8 mouse cellular contexts compared by ENCODE assay signal in the genomic region with DNA sequence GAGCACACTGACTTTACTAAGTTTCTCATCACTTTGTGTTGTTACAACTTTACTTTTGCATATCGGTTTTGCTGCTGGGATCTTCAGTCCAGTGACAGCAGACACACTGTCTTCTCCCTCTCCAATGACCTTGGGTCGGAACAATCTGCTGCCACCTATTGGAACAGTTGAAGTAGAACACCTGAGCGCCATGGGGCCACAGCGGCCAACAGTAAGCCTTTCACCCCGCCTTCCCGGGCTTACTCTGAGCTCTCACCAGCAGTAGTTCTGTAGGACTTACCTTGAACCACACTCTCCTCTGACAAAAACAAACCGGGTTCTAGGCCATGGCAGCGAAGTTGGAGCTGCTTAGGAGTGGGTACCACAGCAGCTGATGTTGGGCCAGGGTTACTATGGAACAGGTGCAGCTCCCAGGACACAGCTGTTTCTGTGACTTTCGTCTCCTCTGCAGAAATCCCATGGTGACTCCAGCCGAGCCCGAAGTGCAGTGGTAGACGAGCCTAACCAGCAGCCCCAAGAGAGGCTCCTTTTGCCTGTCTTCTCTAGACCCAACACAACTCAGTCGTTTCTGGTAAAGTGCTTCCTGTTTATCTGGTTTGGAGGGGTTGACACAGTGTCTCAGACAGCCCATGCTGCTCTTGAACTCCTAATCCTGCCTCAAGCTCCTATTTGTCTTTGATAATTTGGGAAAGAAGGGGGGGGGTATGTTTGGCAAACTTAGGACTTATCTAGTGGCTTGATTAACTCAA. TPM values are rescaled to one million over a fixed set of nuclear protein-coding genes. Genes with fewer than 3 reads are reported as not detected.
DNase-seq lines count a peak whose midpoint lies in the region; ATAC-seq and TF ChIP-seq lines count a peak whose summit lies in the region.

No protein-coding gene starts in this region.

- H3K36me3 ChIP-seq in kidney, embryonic 14.5 days (ENCODE audit: control insufficient read depth, insufficient read depth, low read length), result peaks cover 35% of the 10 kb centered on the region
- H3K36me3 ChIP-seq in forebrain, postnatal 0 days (ENCODE audit: insufficient read depth), result peaks cover 54% of the 10 kb centered on the region
- peaks cover 20% of the 10 kb centered on the region; the same call in 1 of the 2 replicates for H3K36me3 ChIP-seq in lung, postnatal 0 days (ENCODE audit: insufficient read depth, low read length)

- ATAC-seq in kidney, embryonic 14.5 days (ENCODE audit: low FRiP score, low TSS enrichment), result no peak; the same call in 1 of the 2 replicates
- peak; percentile 54; the same call in 1 of the 2 replicates for ATAC-seq in forebrain, postnatal 0 days
- peak; percentile 70 for ATAC-seq in lung, postnatal 0 days

- no peaks in the 10 kb centered on the region for H3K4me1 ChIP-seq in kidney, embryonic 14.5 days (ENCODE audit: control insufficient read depth, insufficient read depth, low read length)
- H3K4me1 ChIP-seq in forebrain, postnatal 0 days (ENCODE audit: insufficient read depth), result no peaks in the 10 kb centered on the region
- no peaks in the 10 kb centered on the region for H3K4me1 ChIP-seq in lung, postnatal 0 days (ENCODE audit: insufficient read depth, low read depth, low read length)

- TF ChIP-seq EP300 in lung, postnatal 0 days (IDR thresholded peaks at IDR 0.05), result no peak

- 36% methylated on average over 13 of the region's 13 CpGs for WGBS in kidney, embryonic 14.5 days
- WGBS in forebrain, postnatal 0 days, result 39% methylated on average over 13 of the region's 13 CpGs
- 27% methylated on average over 13 of the region's 13 CpGs for WGBS in lung, postnatal 0 days

- no peaks in the 10 kb centered on the region for H3K9me3 ChIP-seq in kidney, embryonic 14.5 days (ENCODE audit: control insufficient read depth, low read length)
- no peaks in the 10 kb centered on the region for H3K9me3 ChIP-seq in forebrain, postnatal 0 days (ENCODE audit: low read length)
- no peaks in the 10 kb centered on the region for H3K9me3 ChIP-seq in lung, postnatal 0 days (ENCODE audit: low read length)

- H3K9ac ChIP-seq in kidney, embryonic 14.5 days (ENCODE audit: low read depth, low read length), result no peak overlapping the region
- no peak overlapping the region for H3K9ac ChIP-seq in forebrain, postnatal 0 days
- no peak overlapping the region for H3K9ac ChIP-seq in lung, postnatal 0 days (replicated peaks; ENCODE audit: low read depth)

- no peak overlapping the region for H3K27ac ChIP-seq in kidney, embryonic 14.5 days (ENCODE audit: low read depth, low read length)
- H3K27ac ChIP-seq in forebrain, postnatal 0 days (ENCODE audit: low read depth, low read length), result no peak overlapping the region
- peak overlapping the region; percentile 76 for H3K27ac ChIP-seq in lung, postnatal 0 days (ENCODE audit: low read length)

- no peak overlapping the region for H3K4me2 ChIP-seq in kidney, embryonic 14.5 days (replicated peaks; ENCODE audit: low read depth, low read length)
- H3K4me2 ChIP-seq in forebrain, postnatal 0 days (ENCODE audit: low read depth), result no peak overlapping the region
- H3K4me2 ChIP-seq in lung, postnatal 0 days (replicated peaks; ENCODE audit: low read depth, low read length), result peak overlapping the region; percentile 27; the same call in 1 of the 2 replicates

- peak; percentile 59 for DNase-seq in kidney, adult 11 months
- DNase-seq in adrenal gland, postnatal 25 days, result peak; percentile 47
- DNase-seq in forebrain, postnatal 0 days, result no peak
- peak; percentile 63 for DNase-seq in kidney, adult 18-20 months
- DNase-seq in lung, postnatal 0 days (ENCODE audit: low spot score), result peak; percentile 79
- DNase-seq in spleen, postnatal 36 days (ENCODE audit: low spot score in 2 of 2), result peak; percentile 76 to 82
- no peak for DNase-seq in layer of hippocampus, adult 9-10 months (ENCODE audit: low spot score)

- TF ChIP-seq CTCF in forebrain, postnatal 0 days (IDR thresholded peaks at IDR 0.05; ENCODE audit: low read depth), result peak; percentile 50
- peak; percentile 75 for TF ChIP-seq CTCF in lung, postnatal 0 days (IDR thresholded peaks at IDR 0.05)

- H3K4me3 ChIP-seq in kidney, embryonic 14.5 days (ENCODE audit: low read length), result no peak overlapping the region
- no peak overlapping the region for H3K4me3 ChIP-seq in forebrain, postnatal 0 days (ENCODE audit: low read depth, low read length)
- no peak overlapping the region for H3K4me3 ChIP-seq in lung, postnatal 0 days (ENCODE audit: low read depth, low read length)

- no peaks in the 10 kb centered on the region for H3K27me3 ChIP-seq in kidney, embryonic 14.5 days (ENCODE audit: control insufficient read depth, insufficient read depth, low read length)
- H3K27me3 ChIP-seq in forebrain, postnatal 0 days (ENCODE audit: insufficient read depth, low read length), result no peaks in the 10 kb centered on the region
- no peaks in the 10 kb centered on the region for H3K27me3 ChIP-seq in lung, postnatal 0 days (replicated peaks; ENCODE audit: insufficient read depth, low read length)

RNA-seq across cellular contexts. Expression of gene Dnajc9, which starts 10.2 kb away (rescaled TPM):
- polyA plus RNA-seq in kidney, embryonic 14.5 days (2014; fragmentation: Nextera tagmentation; extraction: Ambion mirVana), result 137 and 153 TPM in 2 replicates
- total RNA-seq in adrenal gland, postnatal 25 days (2021), result 35.2 and 39.1 TPM in 2 replicates
- total RNA-seq in forebrain, postnatal 0 days (2014; rRNA removed), result 69.2 and 74.1 TPM in 2 replicates
- 112 and 115 TPM in 2 replicates for polyA plus RNA-seq in forebrain, postnatal 0 days (2015; fragmentation: Nextera tagmentation; extraction: Ambion mirVana)
- polyA plus RNA-seq in lung, postnatal 0 days (2015; fragmentation: Nextera tagmentation; extraction: Ambion mirVana), result 34.7 and 37.9 TPM in 2 replicates

RNA-seq across cellular contexts. Expression of gene Mrps16, which starts 14.9 kb away (rescaled TPM):
- polyA plus RNA-seq in kidney, embryonic 14.5 days (2014; fragmentation: Nextera tagmentation; extraction: Ambion mirVana), result 96.3 and 110 TPM in 2 replicates
- 51.0 and 53.3 TPM in 2 replicates for total RNA-seq in adrenal gland, postnatal 25 days (2021)
- 26.2 and 34.7 TPM in 2 replicates for total RNA-seq in forebrain, postnatal 0 days (2014; rRNA removed)
- 59.9 and 79.1 TPM in 2 replicates for polyA plus RNA-seq in forebrain, postnatal 0 days (2015; fragmentation: Nextera tagmentation; extraction: Ambion mirVana)
- polyA plus RNA-seq in lung, postnatal 0 days (2015; fragmentation: Nextera tagmentation; extraction: Ambion mirVana), result 58.5 and 64.4 TPM in 2 replicates

RNA-seq across cellular contexts. Expression of gene Fam149b, which starts 30.5 kb away (rescaled TPM):
- polyA plus RNA-seq in kidney, embryonic 14.5 days (2014; fragmentation: Nextera tagmentation; extraction: Ambion mirVana), result 33.0 and 44.4 TPM in 2 replicates
- total RNA-seq in adrenal gland, postnatal 25 days (2021), result 40.0 and 44.5 TPM in 2 replicates
- total RNA-seq in forebrain, postnatal 0 days (2014; rRNA removed), result 47.8 and 61.4 TPM in 2 replicates
- polyA plus RNA-seq in forebrain, postnatal 0 days (2015; fragmentation: Nextera tagmentation; extraction: Ambion mirVana), result 18.8 and 26.6 TPM in 2 replicates
- 14.7 and 16.9 TPM in 2 replicates for polyA plus RNA-seq in lung, postnatal 0 days (2015; fragmentation: Nextera tagmentation; extraction: Ambion mirVana)

RNA-seq across cellular contexts. Expression of gene Ecd, which starts 30.6 kb away (rescaled TPM):
- 49.6 and 66.1 TPM in 2 replicates for polyA plus RNA-seq in kidney, embryonic 14.5 days (2014; fragmentation: Nextera tagmentation; extraction: Ambion mirVana)
- total RNA-seq in adrenal gland, postnatal 25 days (2021), result 40.3 TPM in 2 replicates
- total RNA-seq in forebrain, postnatal 0 days (2014; rRNA removed), result 37.7 and 46.8 TPM in 2 replicates
- 36.4 and 44.0 TPM in 2 replicates for polyA plus RNA-seq in forebrain, postnatal 0 days (2015; fragmentation: Nextera tagmentation; extraction: Ambion mirVana)
- polyA plus RNA-seq in lung, postnatal 0 days (2015; fragmentation: Nextera tagmentation; extraction: Ambion mirVana), result 19.0 and 19.1 TPM in 2 replicates

Comparison
In these comparisons a context has a peak if more than half of its experiments do, and no peak if none do; other contexts are left out.
1. DNase-seq: peak in kidney, adult 11 months (single experiment), adrenal gland, postnatal 25 days (single experiment), kidney, adult 18-20 months (single experiment), lung, postnatal 0 days (single experiment) and spleen, postnatal 36 days (2 of 2); none in forebrain, postnatal 0 days (single experiment) and layer of hippocampus, adult 9-10 months (single experiment).